Mouse (Mus musculus): ENCODE results near the gene Rfc1. TPM values are rescaled to one million over a fixed set of nuclear protein-coding genes. Genes with fewer than 3 reads are reported as not detected.

Rfc1 gene
- polyA plus RNA-seq, 1 experiment from 2014 or later: 70.5 TPM

DNA sequence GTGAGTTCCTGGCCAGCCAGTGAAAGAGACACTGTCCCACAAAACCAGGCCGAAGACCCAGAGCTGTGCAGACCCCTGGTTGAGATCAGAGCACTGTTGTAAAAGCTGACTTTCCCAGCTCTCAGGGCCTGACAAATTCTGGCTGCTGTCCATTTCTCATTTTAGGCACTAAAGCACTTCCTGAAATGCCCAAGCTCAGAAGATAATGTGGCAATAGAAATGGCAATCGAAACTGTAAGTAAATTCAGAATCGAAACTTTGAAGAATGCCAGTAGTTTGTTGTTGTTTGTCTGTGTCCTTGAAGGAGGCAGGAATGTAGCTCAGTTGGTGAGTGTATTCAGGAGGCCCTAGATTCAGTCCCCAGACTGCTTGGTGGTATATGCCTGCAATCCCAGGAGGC is 88.2 kb downstream of the Rfc1 start:
- H3K27me3 ChIP-seq: no peaks in the 10 kb centered on the region
- no peak overlapping the region for H3K4me3 ChIP-seq
- no peak overlapping the region for H3K27ac ChIP-seq
- WGBS: 94% methylated on average over 3 of the region's 3 CpGs
- peaks cover 14% of the 10 kb centered on the region for H3K36me3 ChIP-seq (ENCODE audit: poor library complexity, severe bottlenecking)
- no peaks in the 10 kb centered on the region for H3K9me3 ChIP-seq (replicated peaks)
- no peaks in the 10 kb centered on the region for H3K4me1 ChIP-seq
- no peak for ATAC-seq
- no peak overlapping the region for H3K4me2 ChIP-seq
- no peak overlapping the region for H3K9ac ChIP-seq

DNA sequence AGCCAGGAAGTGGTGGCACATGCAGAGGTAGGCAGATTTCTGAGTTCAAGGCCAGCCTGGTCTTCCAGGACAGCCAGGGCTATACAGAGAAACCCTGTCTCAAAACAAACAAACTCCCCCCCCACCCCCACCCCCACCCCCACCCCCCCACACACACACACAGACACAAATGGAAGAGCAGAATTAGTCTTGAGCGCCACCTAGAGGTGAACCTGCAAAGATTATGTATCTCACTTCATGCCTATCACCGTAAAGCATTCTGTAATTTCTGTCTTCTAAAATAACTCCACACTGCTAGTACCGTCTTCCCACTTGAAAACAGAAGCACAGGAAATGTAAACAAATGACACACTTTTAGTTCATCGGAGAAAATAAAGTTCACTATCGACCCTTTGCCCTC is 92.7 kb downstream of the Rfc1 start:
- Histone ChIP-seq H3K9ac (no peak overlapping the region), H3K9me3 (replicated peaks) (no peaks in the 10 kb centered on the region), H3K27ac (no peak overlapping the region), H3K27me3 (no peaks in the 10 kb centered on the region), H3K36me3 (ENCODE audit: poor library complexity, severe bottlenecking) (peaks cover 5% of the 10 kb centered on the region), H3K4me2 (no peak overlapping the region), H3K4me3 (no peak overlapping the region), H3K4me1 (peaks cover 16% of the 10 kb centered on the region)
- WGBS: 57% methylated on average over 5 of the region's 5 CpGs
- peak; percentile 66; the same call in 1 of the 2 replicates for ATAC-seq

DNA sequence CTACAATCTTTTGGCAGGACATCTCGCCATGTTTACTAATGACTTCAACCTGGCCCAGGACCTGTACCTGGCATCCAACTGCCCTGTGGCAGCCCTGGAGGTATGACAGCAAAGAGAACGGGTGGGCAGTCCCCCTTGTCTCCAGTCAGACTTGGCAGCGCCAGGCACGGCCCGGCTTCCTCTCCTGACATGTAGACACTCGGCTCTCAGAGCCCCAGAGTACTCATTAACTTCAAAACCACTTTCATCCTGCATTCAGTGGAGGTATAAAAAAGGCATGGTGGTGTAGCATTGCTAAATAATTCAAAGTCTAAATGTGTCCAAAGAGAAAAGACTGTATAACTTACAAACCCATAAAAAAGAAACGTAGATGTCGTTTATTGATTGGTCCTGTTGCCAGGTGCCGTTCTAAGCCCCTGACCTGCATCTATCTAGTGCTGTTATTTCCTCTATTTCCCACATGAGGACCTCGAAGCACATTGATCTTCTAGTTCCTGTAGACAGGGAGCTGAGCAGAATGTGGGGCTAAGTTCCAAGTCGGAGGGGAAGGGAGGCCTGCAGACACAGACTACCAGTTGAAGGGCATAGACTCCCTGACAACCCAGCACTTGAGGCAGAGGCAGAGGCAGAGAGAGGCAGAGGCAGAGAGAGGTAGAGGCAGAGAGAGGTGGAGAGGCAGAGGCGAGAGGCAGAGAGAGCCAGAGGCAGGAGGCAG is 104.0 kb downstream of the Rfc1 start:
- ATAC-seq: no peak
- Histone ChIP-seq H3K9ac (no peak overlapping the region), H3K4me2 (no peak overlapping the region), H3K9me3 (replicated peaks) (no peaks in the 10 kb centered on the region), H3K27me3 (no peaks in the 10 kb centered on the region), H3K4me1 (no peaks in the 10 kb centered on the region), H3K36me3 (ENCODE audit: poor library complexity, severe bottlenecking) (peaks cover 32% of the 10 kb centered on the region), H3K27ac (no peak overlapping the region), H3K4me3 (no peak overlapping the region)
- WGBS: 78% methylated on average over 12 of the region's 12 CpGs

DNA sequence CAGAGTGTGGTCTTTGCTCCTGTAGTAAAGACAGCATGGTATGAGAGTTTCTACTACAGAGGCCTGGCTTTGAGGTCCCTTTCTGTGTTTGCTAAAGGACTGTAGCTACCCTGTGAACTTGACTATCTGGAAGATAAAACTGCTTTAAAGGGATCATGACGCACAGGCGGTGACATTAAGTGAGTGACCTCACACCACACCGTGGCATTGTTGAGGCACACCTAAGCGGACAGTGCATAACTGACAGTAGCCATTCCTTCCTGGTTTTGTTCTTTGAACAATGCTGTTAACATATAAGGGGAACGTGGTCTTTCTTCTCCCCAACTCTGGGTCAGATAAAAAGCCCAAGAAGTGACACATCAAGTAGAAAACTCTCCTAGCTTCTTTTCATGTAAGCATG is 111.4 kb downstream of the Rfc1 start:
- no peaks in the 10 kb centered on the region for H3K4me1 ChIP-seq
- H3K9ac ChIP-seq: no peak overlapping the region
- no peak for ATAC-seq
- H3K9me3 ChIP-seq (replicated peaks): no peaks in the 10 kb centered on the region
- no peaks in the 10 kb centered on the region for H3K27me3 ChIP-seq
- H3K4me3 ChIP-seq: no peak overlapping the region
- 94% methylated on average over 5 of the region's 5 CpGs for WGBS
- no peak overlapping the region for H3K4me2 ChIP-seq
- H3K36me3 ChIP-seq (ENCODE audit: poor library complexity, severe bottlenecking): peaks cover 31% of the 10 kb centered on the region
- H3K27ac ChIP-seq: no peak overlapping the region

DNA sequence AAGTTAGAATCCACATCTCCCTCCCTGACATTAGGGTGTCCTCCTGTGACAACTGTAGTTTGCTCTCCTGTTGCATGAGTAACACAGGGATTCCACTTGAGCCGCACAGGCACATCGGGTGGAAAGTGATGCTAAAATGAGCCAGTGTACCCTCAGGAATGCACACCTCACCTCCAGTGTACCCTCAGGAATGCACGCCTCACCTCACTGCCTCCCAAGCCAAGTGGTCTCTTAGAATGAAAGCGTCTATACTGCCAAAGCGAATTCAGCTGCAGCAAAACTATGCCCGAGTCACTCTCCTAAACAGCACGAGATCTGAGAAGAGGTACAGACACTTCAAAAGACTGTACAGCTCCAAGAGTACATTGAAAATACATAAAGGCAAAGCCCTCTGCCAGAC is 114.4 kb downstream of the Rfc1 start:
- H3K36me3 ChIP-seq (ENCODE audit: poor library complexity, severe bottlenecking): peaks cover 17% of the 10 kb centered on the region
- 93% methylated on average over 7 of the region's 7 CpGs for WGBS
- ATAC-seq: no peak

DNA sequence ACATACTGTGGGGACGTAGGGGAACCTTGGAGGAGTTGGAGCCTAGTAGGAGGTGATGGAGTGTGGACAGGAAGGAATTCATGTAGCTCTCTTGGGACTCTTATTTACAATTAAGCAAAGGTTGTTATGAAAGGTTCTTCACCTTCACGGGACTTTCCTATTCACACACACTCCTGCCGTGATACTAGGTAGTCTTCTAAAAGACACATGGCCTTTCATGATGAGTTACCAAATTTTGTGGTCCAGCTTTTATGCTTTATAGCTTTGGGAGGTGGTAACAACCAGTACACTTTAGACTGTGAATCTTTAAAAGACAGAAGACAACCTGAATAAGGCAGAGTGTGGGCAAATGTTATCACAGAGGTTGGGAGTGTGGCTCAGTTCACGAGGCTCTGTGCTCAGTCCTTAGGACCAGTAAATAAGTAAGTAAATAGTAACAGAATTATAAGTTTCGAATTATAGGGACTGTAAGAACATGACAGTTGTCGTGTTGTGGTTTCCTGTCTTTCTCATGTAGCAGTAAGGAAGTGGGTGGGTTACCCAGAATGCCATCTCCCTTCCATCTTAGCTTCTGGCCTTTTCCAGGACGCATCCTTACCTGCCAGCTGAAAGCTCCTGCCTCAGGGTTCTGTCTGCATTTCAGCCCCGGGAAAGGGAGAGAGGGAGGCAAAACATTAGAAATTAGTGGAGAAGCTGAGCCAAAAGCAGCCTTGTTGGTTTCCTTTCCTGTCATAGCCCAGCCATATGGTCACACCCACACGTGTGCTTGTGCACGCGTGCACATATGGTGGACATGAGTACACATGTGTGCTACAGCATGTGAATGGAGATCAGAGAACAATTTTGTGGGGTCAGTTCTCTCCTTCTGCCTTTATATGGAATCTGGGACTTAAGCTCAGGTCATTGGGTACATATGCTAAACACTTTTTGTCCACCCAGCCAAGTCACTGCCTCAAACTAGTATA is 117.9 kb downstream of the Rfc1 start:
- no peak overlapping the region for H3K27ac ChIP-seq
- H3K27me3 ChIP-seq: no peaks in the 10 kb centered on the region
- H3K9me3 ChIP-seq (replicated peaks): no peaks in the 10 kb centered on the region
- H3K4me1 ChIP-seq: no peaks in the 10 kb centered on the region
- no peak overlapping the region for H3K4me3 ChIP-seq
- H3K4me2 ChIP-seq: no peak overlapping the region
- peaks cover 6% of the 10 kb centered on the region; the same call in 1 of the 2 replicates for H3K36me3 ChIP-seq (ENCODE audit: poor library complexity, severe bottlenecking)
- no peak for ATAC-seq
- no peak overlapping the region for H3K9ac ChIP-seq
- 93% methylated on average over 11 of the region's 11 CpGs for WGBS

More for the DNA sequence above, 114.4 kb downstream of the Rfc1 start:
- H3K4me3 ChIP-seq: no peak overlapping the region
- H3K4me1 ChIP-seq: no peaks in the 10 kb centered on the region
- no peaks in the 10 kb centered on the region for H3K27me3 ChIP-seq
- no peak overlapping the region for H3K4me2 ChIP-seq
- H3K9me3 ChIP-seq (replicated peaks): no peaks in the 10 kb centered on the region
- no peak overlapping the region for H3K9ac ChIP-seq
- H3K27ac ChIP-seq: no peak overlapping the region

DNA sequence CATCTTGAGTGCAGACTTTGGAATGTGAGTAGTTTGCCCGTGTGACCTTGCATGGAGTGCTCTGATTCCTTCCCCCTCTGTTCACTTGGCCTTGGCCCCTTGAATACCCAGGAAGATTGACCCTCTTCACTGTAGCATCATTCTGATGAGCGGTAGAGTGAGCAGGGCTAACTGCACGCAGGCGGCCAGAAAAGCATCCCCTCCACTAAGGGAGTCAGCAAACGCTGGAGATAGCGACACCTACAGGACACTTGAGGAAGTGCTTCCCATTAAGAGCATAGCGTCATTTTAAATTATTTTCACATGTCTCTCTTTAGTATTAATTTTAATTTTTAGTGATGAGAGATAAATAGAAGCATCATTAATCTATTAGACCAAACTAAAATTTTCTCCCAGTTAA is 122.1 kb downstream of the Rfc1 start:
- WGBS: 16% methylated on average over 7 of the region's 7 CpGs
- Histone ChIP-seq H3K36me3 (ENCODE audit: poor library complexity, severe bottlenecking) (no peaks in the 10 kb centered on the region), H3K27ac (no peak overlapping the region)

More for the DNA sequence above, 122.1 kb downstream of the Rfc1 start:
- Histone ChIP-seq H3K4me1 (no peaks in the 10 kb centered on the region), H3K9me3 (replicated peaks) (no peaks in the 10 kb centered on the region), H3K4me2 (no peak overlapping the region), H3K9ac (no peak overlapping the region), H3K27me3 (no peaks in the 10 kb centered on the region), H3K4me3 (no peak overlapping the region)
- peak; percentile 74; the same call in 1 of the 2 replicates for ATAC-seq

Other genes starting within 250 kb of the Rfc1 start
- gene Tmem156, start 243.5 kb downstream of the Rfc1 start, polyA plus RNA-seq (2015; fragmentation: Nextera tagmentation; extraction: Ambion mirVana): not detected in 2 replicates
- gene Klhl5, start 228.1 kb downstream of the Rfc1 start, polyA plus RNA-seq (2015; fragmentation: Nextera tagmentation; extraction: Ambion mirVana): 51.7 and 53.4 TPM in 2 replicates
- 10.4 and 12.6 TPM in 2 replicates for gene Wdr19, start 136.0 kb downstream of the Rfc1 start, polyA plus RNA-seq (2015; fragmentation: Nextera tagmentation; extraction: Ambion mirVana)
- 0.06 and 0.17 TPM in 2 replicates for gene Klb, start 12.6 kb upstream of the Rfc1 start, polyA plus RNA-seq (2015; fragmentation: Nextera tagmentation; extraction: Ambion mirVana)
- gene Rpl9, start 55.8 kb upstream of the Rfc1 start, polyA plus RNA-seq (2015; fragmentation: Nextera tagmentation; extraction: Ambion mirVana): 767 and 793 TPM in 2 replicates
- 67.7 and 68.6 TPM in 2 replicates for gene Lias, start 55.8 kb upstream of the Rfc1 start, polyA plus RNA-seq (2015; fragmentation: Nextera tagmentation; extraction: Ambion mirVana)
- gene Ugdh, start 100.3 kb upstream of the Rfc1 start, polyA plus RNA-seq (2015; fragmentation: Nextera tagmentation; extraction: Ambion mirVana): 60.3 and 62.4 TPM in 2 replicates
- not detected in 2 replicates for gene Gm43552, start 157.2 kb upstream of the Rfc1 start, polyA plus RNA-seq (2015; fragmentation: Nextera tagmentation; extraction: Ambion mirVana)
- gene Smim14, start 201.5 kb upstream of the Rfc1 start, polyA plus RNA-seq (2015; fragmentation: Nextera tagmentation; extraction: Ambion mirVana): 131 and 133 TPM in 2 replicates
- 194 and 196 TPM in 2 replicates for gene Ube2k, start 201.6 kb upstream of the Rfc1 start, polyA plus RNA-seq (2015; fragmentation: Nextera tagmentation; extraction: Ambion mirVana)

Measured in forebrain, embryonic 13.5 days (tissue).